Mouse (Mus musculus): ENCODE data around the gene Gjb6.

Gjb6 gene

DNA sequence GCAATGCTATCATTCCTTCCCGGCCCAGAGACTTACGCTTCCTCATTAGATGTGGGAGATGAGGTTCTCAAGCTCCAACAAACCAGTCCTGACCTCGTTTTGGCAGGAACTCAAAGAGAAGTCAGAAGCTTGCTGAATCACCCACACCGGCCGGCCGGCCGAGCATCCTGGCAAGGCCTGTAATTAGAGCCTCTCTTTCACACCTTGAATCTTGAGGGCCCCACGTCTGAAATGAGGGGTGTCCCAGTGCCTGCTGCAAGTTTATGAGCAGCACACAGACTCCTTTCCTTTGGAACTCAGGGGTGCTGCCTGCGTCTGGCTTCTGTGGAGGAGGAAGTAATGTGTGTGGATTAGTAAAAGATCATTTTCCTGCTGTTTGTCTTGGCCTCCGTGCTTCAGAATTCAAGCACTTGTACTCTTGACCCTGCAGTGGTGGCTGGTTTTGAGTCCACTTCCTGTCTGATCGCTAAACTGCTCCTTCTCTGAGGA is 49.2 kb downstream of the Gjb6 start:
- no peak for DNase-seq (ENCODE audit: low spot score)

DNA sequence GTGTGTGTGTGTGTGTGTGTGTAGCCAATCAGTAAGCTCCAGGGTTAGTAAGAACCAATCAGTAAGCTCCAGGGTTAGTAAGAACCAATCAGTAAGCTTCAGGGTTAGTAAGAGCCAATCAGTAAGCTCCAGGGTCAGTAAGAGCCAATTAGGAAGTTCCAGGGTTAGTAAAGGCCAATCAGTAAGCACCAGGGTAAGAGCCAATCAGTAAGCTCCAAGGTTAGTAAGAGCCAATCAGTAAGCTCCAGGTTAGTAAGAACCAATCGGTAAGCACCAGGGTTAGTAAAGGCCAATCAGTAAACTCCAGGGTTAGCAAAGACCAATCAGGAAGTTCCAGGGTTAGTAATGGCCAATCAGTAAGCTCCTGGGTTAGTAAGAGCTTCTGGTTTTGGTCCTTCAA is 50.5 kb downstream of the Gjb6 start:
- no peak for DNase-seq (ENCODE audit: low spot score)

DNA sequence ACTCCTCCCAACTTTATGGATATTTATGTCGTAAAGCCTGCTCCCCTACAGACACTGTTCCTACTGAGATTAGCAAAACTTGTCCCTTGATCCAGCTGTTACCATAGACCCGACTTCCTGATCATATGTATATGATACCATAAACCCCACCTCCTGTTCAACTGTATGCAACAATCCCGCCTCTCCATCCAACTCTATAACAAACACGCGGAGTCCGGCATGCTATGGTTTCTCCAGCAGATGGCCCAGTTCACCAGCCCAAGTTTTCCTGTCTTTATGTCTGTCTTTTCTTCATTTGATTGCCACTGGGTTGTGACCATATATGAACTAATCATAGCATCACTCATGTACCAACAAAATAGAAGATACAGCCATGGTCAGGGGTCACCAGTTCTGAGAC is 57.9 kb downstream of the Gjb6 start:
- DNase-seq (ENCODE audit: low spot score), result no peak

Measured in layer of hippocampus, adult 9-10 months (tissue).